Mouse (Mus musculus) right cerebral cortex, postnatal 10 days (tissue): Measurements from ENCODE around the gene Crtc3.

ENCODE experiments used
- DNase-seq, 2 experiments: peaks; one replicate each; pipeline ENCODE4 v3.0.0; 2021; ENCODE audit warnings: low spot score in 2 of 2

The Crtc3 gene

DNA sequence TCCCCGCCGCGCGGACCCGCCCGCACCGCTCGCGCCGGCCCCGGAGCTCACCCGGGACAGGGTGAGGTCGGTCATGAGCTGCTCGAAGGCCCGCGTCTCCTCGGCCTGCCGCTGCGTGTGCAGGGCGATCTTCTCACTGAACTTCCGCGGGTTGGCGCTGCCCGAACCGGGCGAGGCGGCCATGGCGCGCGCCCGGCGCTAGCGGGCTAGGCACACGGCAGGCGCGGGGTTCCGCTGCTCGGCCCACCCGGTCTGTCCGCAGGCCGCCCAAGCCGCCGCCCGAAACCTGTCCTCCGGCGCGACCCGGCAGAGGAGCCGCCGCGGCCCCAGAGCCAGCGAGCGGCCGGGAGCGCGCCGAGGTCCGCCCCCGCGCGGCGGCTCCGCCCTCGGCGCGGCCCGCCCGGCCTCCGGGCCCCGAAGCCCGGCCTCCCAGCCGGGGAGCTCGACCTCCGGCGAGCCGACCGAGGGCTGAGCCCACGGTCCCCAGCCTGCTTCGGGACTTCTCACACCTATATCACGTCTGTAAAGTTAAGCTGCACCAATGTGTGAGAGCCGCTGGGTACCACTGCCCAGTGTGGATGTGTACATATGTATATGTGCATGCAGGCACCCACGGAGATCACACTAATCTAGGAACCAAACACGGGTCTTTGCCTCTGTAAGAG, at the start of gene Crtc3:
TSS of gene Crtc3 (minus strand) at position 322 of the 665 bp plus-strand sequence.
- peak; percentile 59 to 70 for DNase-seq

DNA sequence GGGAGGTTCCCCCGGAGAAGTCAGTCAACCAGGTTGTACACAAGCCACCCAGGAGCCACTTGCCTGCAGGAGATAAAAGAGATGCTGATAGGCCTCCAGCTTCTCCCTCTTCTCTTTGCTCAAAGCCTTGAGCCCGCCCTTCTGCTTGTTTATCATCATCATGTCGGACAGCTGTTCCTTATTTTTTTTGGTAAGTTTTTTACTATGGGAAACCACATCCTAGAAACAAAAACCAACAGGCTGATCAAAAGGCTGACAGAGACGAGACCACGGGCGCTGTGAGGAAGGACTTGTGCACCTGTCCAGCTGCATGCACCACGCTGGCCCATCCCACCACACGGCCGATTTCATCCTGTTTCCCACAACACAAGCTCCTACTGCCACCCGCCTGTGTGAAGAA, 47.5 kb upstream of the Crtc3 start:
- no peak for DNase-seq

DNA sequence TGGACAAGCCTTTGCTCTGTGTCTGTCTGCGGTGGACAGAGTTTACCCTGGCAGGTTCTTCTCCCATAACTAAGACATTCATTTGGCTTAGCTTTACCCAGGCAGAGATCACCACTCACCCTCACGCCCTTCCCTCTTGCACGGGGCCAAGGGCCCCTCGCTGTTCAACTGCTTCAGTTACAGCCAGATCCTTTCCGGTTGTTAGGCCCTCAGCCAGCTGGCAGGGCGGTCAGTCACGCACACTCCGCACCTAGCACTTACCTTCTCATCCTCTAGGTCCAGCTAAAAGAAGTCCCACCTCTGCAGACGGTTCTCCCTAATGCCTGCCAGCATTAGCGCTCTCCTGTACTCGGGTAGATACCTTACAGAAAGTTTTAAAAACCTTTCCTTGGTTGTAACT, 44.3 kb upstream of the Crtc3 start:
- DNase-seq: no peak

DNA sequence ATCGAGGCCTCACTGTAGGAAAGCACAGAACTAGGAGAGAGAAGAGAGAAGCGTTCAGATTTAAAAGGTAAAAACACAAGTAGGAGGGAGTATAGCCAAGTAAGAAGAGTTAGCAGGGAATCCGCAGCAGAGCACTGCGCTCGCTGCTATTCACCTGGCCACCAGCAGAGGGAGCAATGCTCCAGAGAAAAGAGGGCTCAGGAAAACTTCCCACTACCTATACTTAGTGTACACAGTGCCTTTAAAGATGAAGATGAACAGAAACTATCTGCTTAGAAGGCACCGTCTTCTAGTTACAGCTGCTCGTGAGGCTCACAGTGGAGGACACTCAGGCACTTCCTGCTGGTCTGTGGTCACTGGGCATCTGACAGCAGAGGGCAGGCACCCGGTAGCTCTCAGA, 41.0 kb upstream of the Crtc3 start:
- DNase-seq: peak; percentile 69 to 86

DNA sequence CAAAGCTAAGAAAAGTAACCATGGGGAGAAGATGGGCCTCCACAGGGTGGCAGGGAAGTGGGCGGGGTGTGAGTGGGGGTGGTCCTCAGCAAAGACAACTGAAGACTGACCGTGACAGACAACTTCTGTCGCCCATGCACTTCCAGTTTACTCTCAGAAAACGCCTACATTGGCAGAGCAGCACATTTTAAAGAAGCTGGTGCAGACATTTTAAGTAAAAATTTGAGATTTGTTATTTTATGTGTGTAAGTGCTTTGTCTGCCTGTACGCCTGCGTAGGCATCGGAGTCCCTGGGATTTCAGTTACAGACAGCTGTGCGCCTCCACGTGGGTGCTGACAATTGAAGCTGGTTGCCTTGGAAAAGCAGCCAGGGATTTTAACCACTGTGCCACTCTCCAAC, 32.4 kb upstream of the Crtc3 start:
- DNase-seq: peak; percentile 65 to 66

DNA sequence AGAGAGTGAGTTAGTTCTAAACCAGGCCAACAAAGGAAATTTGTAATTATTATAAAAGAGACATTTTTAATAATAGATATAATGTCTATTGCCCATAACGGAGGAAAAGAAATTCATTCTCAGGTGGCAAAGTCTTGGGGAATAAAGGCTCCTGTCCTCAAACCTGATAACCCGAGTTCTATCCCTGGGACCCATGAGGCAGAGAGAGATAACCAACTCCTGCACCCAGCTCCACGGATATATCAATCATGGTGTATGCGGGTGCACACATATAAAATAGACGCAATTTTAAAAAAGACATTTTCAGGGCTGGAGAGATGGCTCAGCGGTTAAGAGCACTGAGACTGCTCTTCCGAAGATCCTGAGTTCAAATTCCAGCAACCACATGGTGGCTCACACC, 30.9 kb upstream of the Crtc3 start:
- no peak for DNase-seq

DNA sequence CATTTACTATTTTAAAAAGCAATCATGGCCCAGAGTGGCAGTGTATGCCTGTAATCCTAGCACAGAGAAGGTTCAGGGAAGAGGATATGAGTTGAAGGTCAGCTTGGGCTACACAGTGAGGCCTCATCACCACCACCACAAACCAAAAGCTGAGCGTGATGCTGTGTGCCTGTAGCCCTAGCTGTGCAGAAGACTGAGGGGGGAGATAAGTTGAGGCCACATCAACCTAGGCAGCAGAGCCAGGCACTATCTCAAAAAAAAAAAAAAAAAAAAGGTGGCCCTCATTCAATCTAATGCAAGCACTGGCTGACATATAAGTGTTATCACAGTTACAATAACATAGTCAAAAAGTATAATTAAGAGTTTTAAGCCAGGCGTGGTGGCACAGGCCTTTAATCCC, 30.4 kb upstream of the Crtc3 start:
- no peak for DNase-seq

DNA sequence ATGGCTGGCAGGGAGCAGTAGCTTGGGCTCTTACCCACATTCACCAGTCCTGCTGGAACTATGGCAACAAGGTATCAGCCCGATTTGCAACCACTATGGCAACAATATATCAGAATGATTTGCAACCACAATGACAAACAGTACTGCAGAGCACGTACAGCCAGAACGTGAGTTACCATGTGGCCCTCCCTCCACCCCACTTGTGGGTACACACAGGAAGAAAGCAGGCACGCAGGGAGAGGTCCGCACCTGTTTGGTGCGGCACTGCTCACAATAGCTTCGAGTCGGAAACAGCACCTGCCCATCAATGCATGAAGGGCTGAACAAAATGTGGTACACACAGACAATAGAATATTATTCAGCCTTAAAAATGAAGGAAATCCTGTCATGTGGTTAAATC, 29.8 kb upstream of the Crtc3 start:
- DNase-seq: no peak

DNA sequence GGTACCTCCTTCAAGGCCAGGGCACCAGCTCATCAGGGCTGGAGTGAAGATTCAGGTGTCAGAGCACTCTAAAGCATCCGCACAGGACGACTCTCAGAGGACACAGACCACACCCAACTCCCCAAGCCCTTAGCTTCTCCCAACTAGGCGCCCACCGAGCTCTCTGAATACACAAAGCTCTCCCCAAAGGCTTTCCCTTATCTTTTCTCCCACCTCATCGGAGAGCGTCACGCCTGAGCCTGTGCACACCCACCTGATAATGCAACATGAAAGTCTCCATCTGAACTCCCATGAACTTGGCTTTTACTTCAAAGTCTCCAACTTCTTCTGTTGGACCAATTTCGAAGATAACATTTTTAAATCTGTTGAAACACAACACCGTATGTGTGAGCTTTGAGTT, 28.1 kb upstream of the Crtc3 start:
- no peak for DNase-seq

DNA sequence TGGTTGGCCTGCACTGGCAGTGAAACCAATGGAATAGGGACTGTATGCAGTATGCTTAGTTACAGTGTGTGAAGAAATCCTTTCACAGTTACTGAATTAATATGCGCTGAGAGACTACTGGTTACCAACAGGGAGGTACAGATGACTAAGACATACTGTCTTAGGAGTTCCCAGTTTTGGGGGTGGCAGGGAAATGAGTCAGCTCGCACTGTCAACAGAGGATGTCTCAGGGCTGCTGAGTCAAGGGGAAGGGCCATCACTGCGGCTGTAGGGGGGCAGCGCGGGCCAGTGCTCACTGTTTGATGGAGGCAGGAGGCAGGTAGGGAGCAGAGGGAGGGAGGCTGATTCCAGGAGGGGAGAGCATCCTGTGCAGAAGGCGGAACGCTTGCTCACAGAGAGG, 26.6 kb upstream of the Crtc3 start:
- DNase-seq: peak; percentile 42 to 49

DNA sequence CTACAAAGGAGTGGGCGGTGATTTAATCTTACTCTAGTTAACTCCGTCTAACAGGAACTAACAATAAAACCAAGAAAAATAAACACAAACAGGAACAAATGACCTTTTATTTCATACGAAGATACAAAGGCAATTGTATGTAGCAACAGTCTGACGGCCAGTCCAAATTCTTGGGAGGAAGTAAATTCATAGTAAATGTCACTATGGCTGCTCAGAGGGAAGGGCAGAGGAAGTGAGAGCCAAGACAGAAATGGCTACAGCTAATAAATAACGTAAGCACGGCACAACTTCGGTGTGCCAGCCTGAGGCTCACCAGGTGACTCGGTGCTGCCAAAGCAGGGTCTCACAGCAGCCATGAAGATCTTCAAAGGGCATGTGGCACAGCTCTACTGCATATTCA, 22.8 kb upstream of the Crtc3 start:
- DNase-seq: no peak

DNA sequence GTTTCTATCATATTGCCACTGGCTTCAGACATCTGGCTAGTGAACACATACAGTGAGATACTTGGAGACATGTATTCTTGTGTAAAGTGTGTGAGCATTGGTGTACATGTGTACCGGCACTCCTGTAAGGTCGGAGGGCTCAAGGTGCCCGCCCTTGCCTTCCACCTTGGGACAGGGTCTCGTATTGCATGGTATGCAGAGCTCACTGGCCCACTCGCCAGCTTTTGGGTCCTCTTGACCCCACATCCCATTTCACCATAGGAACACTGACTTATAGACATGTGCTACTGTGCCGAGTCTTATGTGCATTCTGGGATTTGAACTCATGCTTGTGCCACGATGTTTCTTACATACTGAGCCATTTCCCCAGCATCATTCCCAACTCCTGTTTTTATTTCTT, 21.7 kb upstream of the Crtc3 start:
- DNase-seq: no peak

DNA sequence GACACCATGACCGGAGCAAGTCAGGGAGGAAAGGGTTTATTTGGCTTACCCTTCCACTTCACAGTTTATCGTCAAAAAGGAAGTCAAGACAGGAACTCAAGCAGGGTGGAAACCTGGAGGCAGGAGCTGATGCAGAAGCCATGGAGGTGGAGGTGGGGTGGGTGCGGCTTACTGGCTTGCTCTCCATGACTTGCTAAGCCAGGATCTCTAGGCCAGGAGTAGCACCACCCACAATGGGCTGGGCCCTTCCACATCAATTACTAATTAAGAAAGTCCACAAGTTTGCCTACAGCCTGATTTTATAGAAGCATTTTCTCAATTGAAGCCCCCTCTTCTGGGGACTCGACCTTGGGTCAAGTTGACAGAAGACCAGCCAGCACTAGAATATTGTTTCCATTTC, 15.4 kb upstream of the Crtc3 start:
- DNase-seq: no peak

DNA sequence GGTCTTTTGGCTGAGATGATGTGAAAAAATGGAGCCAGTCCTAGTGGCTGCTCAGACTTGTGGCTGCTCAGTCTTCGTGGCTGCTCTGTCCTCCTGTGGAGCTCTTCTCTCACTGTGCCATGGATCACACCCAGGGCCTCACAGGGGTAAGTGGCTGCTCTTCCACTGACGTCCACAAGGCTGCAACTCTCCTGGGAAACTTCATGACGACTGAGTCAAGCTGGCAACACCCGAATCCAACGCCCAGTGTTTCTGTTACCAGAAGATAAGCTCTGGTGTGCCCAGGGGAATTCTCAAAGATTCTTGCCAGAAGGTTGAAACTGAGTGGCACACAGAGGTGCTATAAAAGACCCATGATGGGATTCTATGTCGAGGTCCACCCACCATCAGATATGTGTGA, 13.8 kb upstream of the Crtc3 start:
- no peak for DNase-seq

DNA sequence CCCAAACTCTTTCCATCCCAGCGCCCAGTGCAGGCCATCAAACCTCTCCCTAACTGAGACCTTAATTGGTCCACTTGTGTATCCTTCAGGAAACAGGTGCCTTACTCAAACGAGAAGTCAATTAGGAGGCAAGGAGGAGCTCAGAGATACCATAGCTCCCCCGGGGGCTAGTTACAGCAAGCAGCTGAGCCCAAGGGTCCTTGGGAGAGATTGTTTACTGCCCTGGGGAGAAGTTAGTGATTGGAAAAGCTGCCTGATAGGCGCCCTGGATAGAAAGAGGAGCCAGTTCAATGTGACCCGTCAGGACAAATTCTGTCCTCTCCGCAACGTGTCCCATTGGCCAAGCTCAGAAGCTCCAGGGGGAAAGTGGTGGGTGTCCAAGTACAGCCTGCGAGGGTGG, 11.0 kb upstream of the Crtc3 start:
- no peak for DNase-seq

DNA sequence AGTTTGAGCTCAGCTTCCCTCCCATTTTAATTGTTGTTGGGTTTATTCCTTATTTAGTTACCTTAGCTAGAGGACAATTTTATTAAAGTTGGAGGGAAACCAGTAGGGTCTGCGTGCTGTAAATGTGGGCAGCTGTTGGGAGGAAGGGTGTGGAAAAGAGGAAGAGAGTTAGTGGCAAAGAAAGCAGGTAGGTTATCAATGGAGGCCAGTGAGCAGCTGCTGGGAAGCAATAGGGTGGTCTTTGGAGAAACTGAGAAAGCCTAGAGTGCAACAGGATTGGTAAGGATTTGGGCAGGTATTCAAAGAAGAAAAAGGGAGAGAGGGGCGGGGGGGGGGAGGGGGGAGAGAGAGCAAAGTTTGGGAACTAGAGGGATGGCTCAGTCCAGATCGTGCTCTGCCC, 10.3 kb upstream of the Crtc3 start:
- no peak for DNase-seq

DNA sequence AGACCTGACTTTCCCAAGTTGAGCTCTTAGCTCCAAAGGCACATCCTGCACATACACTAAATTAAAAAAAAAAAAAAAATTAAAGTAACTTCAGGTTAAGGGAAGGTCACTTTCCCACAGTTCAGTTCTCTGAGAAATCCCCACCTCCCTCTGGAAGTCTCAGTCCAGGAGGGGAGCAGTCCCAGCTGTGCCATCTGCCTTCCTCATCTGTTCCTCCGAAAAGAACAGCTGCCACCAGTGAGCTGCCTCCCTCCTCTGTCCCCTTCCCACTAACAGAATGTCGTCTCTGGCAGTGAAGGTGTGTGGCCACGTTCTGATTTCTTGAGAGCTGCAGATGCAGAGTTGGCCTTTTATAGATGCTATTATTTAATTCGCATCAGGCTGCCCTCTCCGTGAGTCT, 9.2 kb upstream of the Crtc3 start:
- no peak for DNase-seq

DNA sequence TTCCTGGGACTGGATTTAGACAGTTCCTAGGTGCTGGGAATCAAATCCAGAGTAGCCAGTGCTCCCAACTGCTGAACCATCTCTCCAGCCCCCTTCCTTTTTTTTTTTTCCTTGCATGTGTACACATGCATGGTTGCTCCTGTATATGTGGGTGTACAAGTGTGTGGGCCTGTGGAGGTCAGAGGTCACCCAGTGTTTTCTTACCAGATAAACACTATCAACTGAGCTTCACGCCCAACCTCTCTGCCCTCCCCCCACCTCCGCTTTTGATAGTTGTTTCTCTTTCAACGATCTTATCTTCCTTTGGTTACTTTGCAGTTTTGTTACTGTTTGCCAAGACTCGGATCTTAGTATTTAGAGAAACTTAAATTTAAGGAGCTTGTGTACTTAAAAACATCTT, 8.2 kb upstream of the Crtc3 start:
- DNase-seq: no peak

DNA sequence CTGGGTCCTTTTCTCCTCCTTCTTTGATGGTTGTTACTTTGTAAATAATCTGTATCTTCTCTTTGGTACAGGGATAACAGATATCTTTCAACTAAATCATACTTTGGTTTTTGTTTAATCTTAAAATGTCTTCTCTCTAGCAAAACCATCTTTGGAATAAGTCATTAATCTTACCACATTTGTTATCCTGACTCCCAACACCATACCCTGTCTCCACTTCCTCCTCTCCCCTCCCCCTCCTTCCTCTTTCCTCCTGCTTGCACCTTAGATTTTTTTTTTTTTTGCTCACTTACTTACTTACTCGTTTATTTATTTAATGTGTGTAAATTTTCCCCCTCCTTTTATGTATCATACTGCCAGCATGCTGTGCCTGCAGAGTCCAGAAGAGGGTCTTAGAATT, 7.7 kb upstream of the Crtc3 start:
- DNase-seq: no peak

DNA sequence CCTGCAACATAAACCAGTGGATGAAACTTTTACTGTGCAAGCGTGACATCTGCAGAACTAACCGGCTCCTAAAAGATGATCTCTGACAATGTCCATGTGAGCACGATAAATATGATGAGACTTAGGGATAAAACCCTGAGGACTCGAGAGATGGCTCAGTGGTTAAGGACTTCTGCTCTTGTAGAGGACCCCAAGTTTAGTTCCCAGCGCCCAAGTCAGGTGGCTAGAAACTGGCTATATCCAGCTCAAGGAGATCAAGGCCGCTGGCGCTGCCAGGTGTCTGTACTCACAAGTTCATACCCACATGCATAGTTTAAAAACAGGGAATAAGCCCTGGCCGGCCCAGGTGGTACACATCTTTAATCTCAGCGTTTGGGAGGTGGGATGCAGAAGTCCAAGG, 3.8 kb upstream of the Crtc3 start:
- no peak for DNase-seq

DNA sequence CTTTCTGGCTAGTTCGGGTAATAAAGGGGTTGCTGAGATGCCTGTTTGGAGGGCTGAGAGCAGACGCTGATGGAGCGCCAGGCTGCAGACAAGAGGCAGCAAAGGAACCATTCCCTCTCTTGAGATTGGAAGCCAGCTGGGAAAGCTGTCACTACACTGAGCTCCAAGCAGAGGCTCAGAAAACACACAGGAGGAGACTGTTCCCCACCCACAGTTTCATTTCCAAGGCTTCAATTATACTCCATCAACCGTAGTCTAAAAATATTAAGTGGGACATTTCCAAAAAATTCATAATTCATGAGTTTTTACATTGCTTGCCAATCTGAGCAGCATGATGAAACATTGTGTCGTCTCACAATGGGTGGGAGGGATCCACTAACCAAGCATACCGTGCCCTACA, 2.5 kb upstream of the Crtc3 start:
- DNase-seq: peak; percentile 65 to 84

DNA sequence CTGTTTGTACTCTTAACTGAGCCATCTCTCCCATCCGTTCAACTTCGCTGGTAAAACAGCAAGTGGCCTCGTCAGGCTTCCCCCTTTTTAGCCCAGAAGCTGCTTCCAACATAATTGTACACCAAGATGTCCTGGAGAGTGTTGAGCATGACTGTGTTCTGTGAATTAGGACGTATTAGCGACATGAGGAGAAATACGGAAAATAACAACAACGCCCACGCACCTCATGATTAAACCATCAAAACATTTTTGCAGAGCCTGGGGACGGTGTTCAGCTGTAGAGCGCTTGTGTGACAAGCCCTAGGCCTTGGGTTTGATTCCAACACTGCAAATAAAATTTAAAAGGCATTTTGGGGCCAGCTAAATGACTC, 529 bp upstream of the Crtc3 start:
- peak in 1 of 2 experiments; percentile 49 for DNase-seq

DNA sequence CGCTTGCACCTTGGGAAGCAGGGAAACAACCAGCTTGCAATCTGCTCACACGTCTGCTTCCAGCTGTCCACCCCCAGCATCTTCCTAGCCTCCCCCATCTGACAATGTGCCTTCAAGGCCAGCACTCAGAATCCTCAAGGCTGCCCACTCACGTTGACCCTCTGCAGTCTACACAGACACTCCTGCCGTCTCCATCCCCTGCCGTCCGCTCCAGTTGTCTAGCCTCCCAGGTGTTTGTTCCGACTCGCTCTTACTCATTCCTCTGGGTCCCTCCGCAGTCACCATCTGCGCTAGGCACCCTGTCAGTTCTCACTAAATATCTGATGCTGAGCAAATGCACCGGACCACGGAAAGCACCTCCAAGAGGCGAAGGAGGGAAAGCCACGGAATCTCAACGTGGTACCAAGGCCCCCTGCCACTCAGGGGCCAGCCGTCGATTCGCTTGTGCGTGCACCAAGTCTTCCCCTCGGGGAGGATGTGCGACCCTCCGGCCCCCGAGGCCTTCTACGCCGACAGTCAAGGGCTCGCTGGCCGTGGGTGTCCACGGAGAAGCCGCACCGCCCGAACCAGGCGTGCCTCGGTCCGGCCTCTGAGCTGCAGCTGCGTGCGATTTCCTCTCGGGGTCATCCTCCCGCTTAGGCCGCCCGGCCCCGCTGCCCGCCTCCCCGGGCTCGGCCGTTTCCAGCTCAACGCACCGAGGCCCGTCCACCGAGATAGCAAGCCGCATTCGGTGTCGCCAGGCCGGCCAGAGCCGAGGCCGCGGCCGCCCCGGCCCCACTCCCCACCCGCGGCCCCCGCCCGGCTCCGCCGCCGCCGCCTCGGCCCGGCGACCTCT, 739 bp downstream of the Crtc3 start:
- peak; percentile 69 to 80 for DNase-seq

DNA sequence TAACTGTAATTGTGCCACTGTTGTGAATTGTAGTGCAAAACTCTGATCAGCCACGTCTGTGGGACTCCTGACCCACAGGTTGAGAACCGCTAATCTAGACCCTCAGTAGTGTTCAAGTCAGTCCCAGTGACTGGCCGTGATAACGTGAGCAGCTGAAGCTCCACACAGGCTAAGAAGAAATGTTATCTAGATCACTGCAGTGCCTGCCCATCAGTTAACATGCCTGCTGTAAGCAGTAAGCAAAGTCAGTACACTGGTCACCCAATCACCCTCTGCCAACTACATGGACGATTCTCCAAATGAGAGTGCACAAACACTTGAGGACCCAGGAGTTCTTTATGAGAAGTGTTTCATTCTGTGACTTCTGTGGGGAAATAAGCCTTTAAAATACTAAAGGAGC, 3.0 kb downstream of the Crtc3 start:
- DNase-seq: no peak
